Mouse (Mus musculus) layer of hippocampus, postnatal 10 days (tissue): Measurements from ENCODE around the gene Thpo. TPM values are rescaled to one million over a fixed set of nuclear protein-coding genes. Genes with fewer than 3 reads are reported as not detected.

Experiments used
- DNase-seq, 2 experiments: peaks; one replicate each; pipeline ENCODE4 v3.0.0; 2021; ENCODE audit warnings: low spot score in 2 of 2
- total RNA-seq, 2 experiments: library from RNA; stranded (reverse); gene quantifications; 2 replicates each; pipeline ENCODE4 v1.2.3; 2021

Gene Thpo
- total RNA-seq, 2 experiments from 2014 or later: 3.7 to 4.3 TPM

DNA sequence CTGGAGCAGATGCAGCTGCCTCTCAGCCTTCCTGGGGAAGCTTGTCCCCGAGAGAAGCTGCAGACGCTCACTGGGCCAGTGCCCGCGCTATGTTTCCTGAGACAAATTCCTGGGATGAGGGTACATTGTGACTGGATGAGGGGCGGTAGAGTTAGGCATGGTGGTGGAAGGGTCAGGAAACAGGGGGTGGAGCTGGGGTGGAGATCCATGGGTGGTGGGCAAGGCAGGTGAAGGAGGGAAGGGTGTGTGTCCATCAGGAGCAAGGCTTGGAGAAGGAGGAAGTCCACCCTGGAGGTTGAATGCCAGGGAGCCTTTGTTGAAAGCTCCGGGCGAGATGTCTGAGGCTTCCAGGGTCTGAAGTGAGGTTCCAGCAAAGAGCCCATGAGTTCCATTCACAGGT is 9.0 kb downstream of the Thpo start:
- no peak for DNase-seq

DNA sequence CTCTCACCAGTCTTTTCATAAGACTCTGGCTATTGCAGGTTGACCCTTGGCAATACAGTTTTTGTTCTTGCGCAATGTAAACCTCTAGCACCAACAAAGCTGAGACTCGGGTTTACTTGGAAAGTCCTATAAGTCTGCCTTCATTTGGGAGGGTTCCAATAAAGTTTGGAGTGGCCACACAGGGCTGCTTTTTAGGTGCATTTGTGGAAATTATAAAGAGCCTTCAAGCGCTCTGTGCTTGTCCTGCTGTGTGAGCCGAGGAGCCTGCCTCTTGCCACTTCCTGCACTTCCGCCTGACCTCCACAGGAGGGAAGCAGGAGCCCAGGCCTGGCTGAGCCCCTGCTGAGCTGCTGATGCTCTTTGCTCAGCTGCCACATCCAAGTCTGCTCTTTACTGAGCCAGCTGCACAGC is 10.0 kb downstream of the Thpo start:
- DNase-seq: peak; percentile 55 to 59

DNA sequence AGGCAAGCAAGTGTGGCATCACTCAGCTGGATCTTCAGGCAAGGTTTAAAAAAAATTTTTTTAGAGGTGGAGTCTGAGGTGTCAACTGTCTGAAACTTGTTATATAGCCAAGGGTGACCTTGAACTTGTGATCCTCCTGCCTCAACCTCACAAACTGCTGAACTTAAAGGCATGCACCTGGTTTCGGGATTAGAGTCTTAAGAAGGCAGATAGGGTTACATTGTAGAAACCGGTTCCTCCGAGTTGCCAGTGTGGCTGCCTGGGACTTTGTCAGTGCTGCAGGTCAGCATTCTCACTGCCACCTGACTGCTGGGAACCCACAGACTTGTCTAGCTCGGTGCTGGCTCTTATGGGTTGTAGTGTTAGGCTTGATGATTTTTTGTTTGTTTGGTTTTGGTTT is 11.1 kb downstream of the Thpo start:
- no peak for DNase-seq

DNA sequence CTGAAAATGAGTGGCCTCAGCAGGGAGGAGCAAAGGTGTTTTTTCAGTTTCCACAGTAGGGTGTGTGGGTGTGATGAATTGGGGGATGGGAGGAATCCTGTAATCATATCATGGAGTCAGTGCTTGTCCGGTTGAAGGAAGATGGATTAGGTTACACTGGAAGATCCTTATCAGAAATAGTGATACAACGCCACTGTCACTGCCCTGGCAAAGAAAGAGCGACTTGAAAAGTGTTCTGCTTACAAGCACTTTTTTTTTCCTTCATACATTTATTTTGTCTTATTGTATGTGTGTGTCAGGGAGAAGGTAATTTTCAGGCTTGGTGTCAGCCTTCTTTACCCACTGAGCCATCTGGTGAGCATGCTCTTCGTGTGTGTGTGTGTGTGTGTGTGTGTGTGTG is 11.6 kb downstream of the Thpo start:
- DNase-seq: no peak

DNA sequence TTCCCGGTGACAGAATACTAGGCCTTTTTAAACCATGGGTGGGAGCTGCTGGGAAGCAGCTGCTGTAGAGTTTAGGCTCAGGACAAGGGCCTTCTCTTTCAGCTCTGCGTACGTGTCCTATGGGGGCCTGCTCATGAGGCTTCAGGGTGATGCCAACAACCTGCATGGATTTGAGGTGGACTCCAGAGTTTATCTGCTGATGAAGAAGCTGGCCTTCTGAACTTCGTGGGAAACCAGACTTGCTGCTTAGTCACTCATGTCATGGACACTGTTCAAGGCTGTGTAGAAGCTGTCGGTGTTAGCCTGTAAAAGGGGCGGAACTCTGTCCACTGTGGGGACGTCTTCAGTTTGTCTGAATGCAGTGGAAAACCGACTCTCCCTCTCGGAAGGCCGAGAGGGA is 12.5 kb downstream of the Thpo start:
- DNase-seq: no peak

DNA sequence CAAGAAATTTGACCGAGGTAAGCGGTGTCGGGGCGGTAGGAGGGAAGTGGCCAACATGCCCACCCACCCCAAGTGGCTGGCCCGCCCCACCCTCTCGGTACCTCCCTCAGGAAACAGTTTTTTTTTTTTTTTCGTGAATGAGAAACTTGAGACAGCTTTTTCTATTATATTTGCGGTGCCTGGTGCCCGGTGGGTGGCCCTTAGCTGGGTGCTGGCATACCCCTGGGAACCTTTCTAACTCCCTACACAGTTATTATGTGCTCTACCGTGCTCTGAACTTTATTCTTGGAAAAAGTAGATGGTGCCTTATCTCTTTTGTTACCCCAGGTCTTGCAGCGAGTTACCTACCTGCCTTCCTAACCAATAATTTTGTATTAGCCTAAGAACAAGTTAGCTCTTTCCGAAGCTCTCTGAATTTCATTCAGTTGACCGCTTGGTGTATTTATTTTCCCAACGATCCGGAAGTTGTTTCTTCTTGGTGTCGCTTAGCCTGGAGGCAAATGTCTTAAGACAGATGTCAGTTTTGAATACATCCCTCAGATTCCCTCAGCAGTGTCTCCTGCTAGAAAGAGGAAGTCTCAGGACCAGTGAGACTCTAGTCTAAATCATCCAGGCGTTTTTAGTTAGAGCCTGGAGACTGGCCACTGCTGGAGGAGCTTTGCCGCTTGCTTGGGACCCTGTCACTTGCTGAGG is 16.2 kb downstream of the Thpo start:
- DNase-seq: no peak

- DNase-seq: peak; percentile 96 to 98
These were observed 16.9 kb downstream of the Thpo start, which contains the start of the genes Polr2h and Clcn2 for GRCm38 (mm10) chr16:20717181-20717977. TSS of gene Polr2h (plus strand) at chr16:20717665. TSS of gene Clcn2 (minus strand) at chr16:20717746.

GRCm38 (mm10) chr16:20716841-20717180 is 17.5 kb downstream of the Thpo start:
- peak in 1 of 2 experiments; percentile 37 for DNase-seq

- peak; percentile 77 to 86 for DNase-seq
These were observed 18.1 kb downstream of the Thpo start for GRCm38 (mm10) chr16:20715976-20716840.

DNA sequence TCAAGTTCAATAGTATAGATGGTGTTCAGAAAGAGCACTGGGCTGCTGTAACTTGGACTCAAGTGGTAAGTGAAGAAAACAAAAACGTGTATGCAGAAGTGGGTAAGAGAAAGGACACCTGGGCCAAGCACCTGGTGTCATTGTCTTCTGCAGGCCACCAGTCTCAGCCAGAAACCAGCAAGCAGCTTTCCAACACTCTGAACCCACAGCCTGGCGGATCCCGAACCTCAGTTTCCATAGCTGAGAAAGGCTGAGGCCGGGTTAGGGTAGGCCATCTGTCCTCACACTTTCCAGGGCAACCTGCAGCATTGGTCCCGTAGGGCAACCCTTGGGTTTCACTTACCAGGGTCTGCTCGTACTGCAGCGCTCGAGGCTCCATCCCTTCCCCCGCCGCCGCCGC is 18.7 kb downstream of the Thpo start:
- DNase-seq: no peak

DNA sequence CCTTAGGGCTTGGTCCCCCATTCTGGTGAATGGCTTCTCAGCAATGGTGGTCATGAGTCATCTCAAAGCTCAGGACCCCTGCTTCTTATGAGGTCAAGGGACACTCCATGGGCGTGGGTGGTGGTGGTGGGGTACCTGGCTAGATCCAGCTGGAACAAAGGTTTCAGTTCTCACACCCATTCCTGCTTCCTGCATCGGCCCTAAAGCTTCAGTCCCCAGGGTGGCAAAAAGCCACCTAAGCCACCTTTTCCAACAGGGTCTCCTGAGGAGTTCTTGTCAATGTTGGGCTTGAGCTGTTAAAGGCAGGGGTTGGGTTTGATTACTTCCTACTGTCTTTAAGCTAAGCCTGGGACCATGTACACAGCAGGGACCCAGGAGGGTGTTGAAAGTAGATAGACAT is 19.1 kb downstream of the Thpo start:
- no peak for DNase-seq

DNA sequence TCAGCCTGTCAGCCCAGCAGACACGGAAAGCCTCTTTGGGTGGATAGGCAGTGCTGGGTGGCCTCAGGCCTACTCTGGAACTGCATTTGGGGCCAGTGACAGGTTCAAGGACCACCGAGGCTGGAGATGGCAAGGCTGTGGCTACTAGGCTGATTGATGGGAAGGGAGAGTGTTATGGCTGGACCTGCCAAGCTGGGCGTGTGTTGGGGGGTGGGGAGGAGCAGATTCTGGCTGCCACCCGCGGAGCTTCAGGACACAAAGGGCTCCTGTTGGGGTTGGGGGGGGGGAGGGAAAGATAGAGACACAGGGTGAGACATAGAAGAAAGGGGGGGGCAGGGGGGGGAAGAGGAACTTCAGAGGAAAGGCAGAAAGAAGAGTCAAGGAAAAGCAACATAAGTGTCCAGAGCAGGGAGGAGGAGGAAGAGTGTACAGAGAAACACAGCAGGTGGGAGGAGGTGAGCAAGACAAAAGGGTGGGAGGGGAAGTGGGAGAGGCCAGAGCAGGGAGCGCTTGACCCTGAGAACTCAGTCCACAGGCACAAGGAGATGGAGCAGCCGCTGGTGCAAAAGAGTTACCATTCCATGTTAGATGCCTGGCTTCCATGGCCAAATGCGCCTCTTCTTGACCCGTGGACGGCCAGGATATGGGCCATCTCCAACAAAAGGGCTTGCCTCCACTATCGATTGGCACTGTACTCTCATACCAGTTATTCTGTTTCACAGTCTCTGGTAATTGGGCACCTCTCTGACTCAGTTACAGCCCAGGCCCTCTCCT is 19.8 kb downstream of the Thpo start:
- no peak for DNase-seq

DNA sequence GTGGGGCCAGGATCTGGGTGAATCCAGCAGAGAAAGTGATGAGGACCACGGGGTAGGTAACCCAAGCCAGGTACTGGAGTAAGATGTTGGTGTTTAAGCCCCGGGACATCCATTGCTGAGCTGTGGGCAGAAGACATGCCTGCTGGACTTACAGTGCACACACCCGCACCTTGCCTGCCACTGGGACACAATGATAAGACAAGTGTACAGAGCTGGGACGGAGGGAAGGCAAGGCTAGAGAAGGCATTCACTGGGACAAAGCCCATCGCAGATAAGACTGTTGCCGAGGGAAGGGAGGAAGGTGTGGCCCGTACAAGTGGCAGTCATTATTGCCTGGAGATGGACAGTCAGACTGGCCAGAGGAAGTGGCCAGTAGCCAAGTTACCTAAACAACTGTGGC is 21.4 kb downstream of the Thpo start:
- no peak for DNase-seq

- no peak for DNase-seq
These were observed 22.1 kb downstream of the Thpo start for GRCm38 (mm10) chr16:20712190-20712589.

- no peak for DNase-seq
These were observed 23.5 kb downstream of the Thpo start for GRCm38 (mm10) chr16:20710810-20711209.

DNA sequence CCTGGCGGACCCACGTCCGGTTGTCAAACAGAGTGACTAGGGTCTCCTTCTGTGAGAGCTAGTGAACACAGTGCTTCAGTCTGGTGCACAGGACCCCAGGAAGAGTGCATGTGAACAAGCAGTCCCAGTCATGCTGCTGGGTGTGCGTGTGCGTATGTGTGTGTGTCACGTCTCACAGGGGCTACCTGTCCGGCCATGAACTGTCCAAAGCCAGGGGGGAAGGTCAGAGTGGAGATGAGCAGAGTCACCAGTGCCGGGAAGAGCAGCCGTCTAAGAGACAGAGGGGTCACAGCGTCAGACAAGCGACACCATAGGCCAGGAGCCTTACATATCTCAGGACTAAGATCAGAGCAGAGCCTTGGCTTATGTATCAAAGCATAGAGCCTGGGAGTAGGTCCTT is 23.9 kb downstream of the Thpo start:
- DNase-seq: no peak

DNA sequence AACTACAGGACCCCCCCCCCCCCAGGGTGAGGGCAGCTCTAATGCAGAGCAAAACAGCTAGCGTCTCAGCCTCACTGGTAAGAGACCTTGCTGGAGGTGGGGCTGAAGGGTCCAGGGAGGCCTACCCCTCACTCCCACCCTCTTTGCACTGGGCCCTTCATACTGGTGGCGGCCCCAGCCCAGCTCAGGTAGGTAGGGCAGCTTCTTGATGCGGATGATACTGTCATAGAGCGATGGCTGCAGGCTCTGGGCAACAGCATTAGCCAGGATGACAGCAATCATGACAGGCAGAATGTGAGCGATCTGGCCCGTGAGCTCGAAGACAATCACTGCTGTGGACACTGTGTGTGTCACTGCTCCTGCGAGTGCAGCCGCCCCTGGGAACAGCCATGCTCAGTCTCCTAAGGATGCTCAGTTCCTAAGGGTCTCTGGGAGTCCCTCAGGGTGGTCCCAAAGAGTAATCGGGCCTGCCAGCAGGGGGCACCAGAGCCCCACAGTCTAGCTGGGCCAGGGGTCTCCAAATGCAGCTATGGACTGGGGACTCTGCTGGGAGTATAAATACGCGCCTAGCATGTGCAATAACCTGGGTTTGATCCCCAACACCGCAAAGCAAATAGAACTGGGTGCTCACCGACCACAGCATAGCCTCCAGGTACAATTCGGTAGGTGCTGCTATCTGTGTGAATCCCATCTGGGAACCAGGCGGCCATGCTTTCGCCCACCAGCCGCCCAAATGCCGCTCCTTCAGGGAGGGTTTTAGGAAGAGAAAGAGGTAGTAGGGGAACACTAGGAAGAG is 25.2 kb downstream of the Thpo start:
- DNase-seq: peak; percentile 66 to 74

- no peak for DNase-seq
These were observed 25.9 kb downstream of the Thpo start for GRCm38 (mm10) chr16:20708220-20708938.

- DNase-seq: peak; percentile 31 to 60
These were observed 27.8 kb downstream of the Thpo start for GRCm38 (mm10) chr16:20706407-20707055.
